Mouse (Mus musculus) megakaryocyte, embryonic 14.5 days (primary cell): ENCODE results near the gene Psme4.
"Not testable (repeated sequence)": the region's sequence is repeated elsewhere in the genome, so short reads cannot be mapped to it uniquely, and the experiment has no call there.

ENCODE experiments used
- FLI1 ChIP-seq: IDR thresholded peaks from 2 replicates; pipeline ENCODE4 v1.6.1; 2012; ENCODE audit warnings: low read length, inconsistent platforms, mixed read lengths
- GATA1 ChIP-seq: IDR thresholded peaks from 3 replicates; pipeline ENCODE4 v1.6.1; 2012; ENCODE audit warnings: mixed read lengths, low read length, inconsistent platforms, borderline replicate concordance

GRCm38 (mm10) chr11:30754486-30754854, 17.1 kb upstream of the Psme4 start:
- TF ChIP-seq GATA1, FLI1: not testable (repeated sequence)
